Comparison of ENCODE assay signal across 17 mouse cellular contexts in genomic region chr5:29997351-29997750, GRCm38 (mm10). TPM values are rescaled to one million over a fixed set of nuclear protein-coding genes. Genes with fewer than 3 reads are reported as not detected.
"Had no signal": no experiment of that assay in that cellular context is flagged by ENCODE, and none has a peak within 500 bp of the region (broad histone marks: within the 10 kb centered on the region; RNA-seq: fewer than 3 reads in every experiment).

No protein-coding gene starts in this region.

- H3K4me3 ChIP-seq: megakaryocyte, embryonic 14.5 days; midbrain, embryonic 13.5 days; neural tube, embryonic 12.5 days; stomach, embryonic 15.5 days had no signal

- H3K9me3 ChIP-seq: midbrain, embryonic 13.5 days; neural tube, embryonic 12.5 days; stomach, embryonic 15.5 days had no signal

- H3K4me1 ChIP-seq: midbrain, embryonic 13.5 days; neural tube, embryonic 12.5 days; stomach, embryonic 15.5 days had no signal

- H3K27me3 ChIP-seq: megakaryocyte, embryonic 14.5 days; midbrain, embryonic 13.5 days; neural tube, embryonic 12.5 days; stomach, embryonic 15.5 days had no signal

- H3K27ac ChIP-seq: macrophage; midbrain, embryonic 13.5 days; neural tube, embryonic 12.5 days; stomach, embryonic 15.5 days; stomach, postnatal 0 days had no signal

- H3K36me3 ChIP-seq: midbrain, embryonic 13.5 days; neural tube, embryonic 12.5 days; stomach, embryonic 15.5 days had no signal

- DNase-seq: lung, adult 18-20 months; right cerebral cortex, postnatal 14 days; thymus, adult 2 months; thymus, postnatal 25 days; thymus, postnatal 4 days had no signal

- ATAC-seq: midbrain, embryonic 13.5 days had no signal

- H3K4me2 ChIP-seq: lung, embryonic 14.5 days; midbrain, embryonic 11.5 days; midbrain, embryonic 13.5 days; neural tube, embryonic 12.5 days; stomach, embryonic 15.5 days had no signal

- H3K9ac ChIP-seq: lung, embryonic 14.5 days; midbrain, embryonic 13.5 days; neural tube, embryonic 12.5 days; stomach, embryonic 15.5 days had no signal

RNA-seq across cellular contexts. Expression of gene Il6, which starts 15.6 kb away (rescaled TPM):
- polyA plus RNA-seq: lung, embryonic 14.5 days; midbrain, embryonic 11.5 days; midbrain, embryonic 13.5 days; midbrain, postnatal 0 days; neural tube, embryonic 12.5 days; neural tube, embryonic 14.5 days; spleen, adult 2 months; testis, adult 2 months had no signal
